Mouse (Mus musculus) kidney, adult 9 months (tissue): ENCODE measurements around the gene Gin1.
A peak's percentile ranks its signal among the peaks of the same experiment; 100 is the strongest.
"Not testable (repeated sequence)": the region's sequence is repeated elsewhere in the genome, so short reads cannot be mapped to it uniquely, and the experiment has no call there.

Experiments
- DNase-seq: peaks from one replicate; pipeline ENCODE4 v3.0.0; 2022

The Gin1 gene

GRCm38 (mm10) chr1:97769904-97770753, at the start of gene Gin1, which contains the start of gene Ppip5k2:
Gene Gin1, plus strand, starts transcription at chr1:97770172.
Gene Ppip5k2, minus strand, starts transcription at chr1:97770411.
- DNase-seq: peak; percentile 96

- DNase-seq: peak; percentile 23
Measured at GRCm38 (mm10) chr1:97726730-97727129, 43.2 kb upstream of the Gin1 start.

- no peak for DNase-seq
Measured at GRCm38 (mm10) chr1:97729339-97729738, 40.6 kb upstream of the Gin1 start.

- DNase-seq: no peak
Measured at GRCm38 (mm10) chr1:97743063-97743462, 26.9 kb upstream of the Gin1 start.

- DNase-seq: no peak
Measured at GRCm38 (mm10) chr1:97745712-97746111, 24.3 kb upstream of the Gin1 start.

- no peak for DNase-seq
Measured at GRCm38 (mm10) chr1:97746261-97746660, 23.7 kb upstream of the Gin1 start.

GRCm38 (mm10) chr1:97748163-97748562, 21.8 kb upstream of the Gin1 start:
- no peak for DNase-seq

GRCm38 (mm10) chr1:97753216-97753615, 16.8 kb upstream of the Gin1 start:
- DNase-seq: no peak

GRCm38 (mm10) chr1:97754392-97754791, 15.6 kb upstream of the Gin1 start:
- DNase-seq: no peak

GRCm38 (mm10) chr1:97759841-97760240, 10.1 kb upstream of the Gin1 start:
- peak; percentile 37 for DNase-seq

- DNase-seq: no peak
Measured at GRCm38 (mm10) chr1:97760598-97760997, 9.4 kb upstream of the Gin1 start.

- DNase-seq: no peak
Measured at GRCm38 (mm10) chr1:97761477-97761876, 8.5 kb upstream of the Gin1 start.

GRCm38 (mm10) chr1:97765712-97766111, 4.3 kb upstream of the Gin1 start:
- not testable (repeated sequence) for DNase-seq

GRCm38 (mm10) chr1:97768089-97768488, 1.9 kb upstream of the Gin1 start:
- DNase-seq: no peak

GRCm38 (mm10) chr1:97768906-97769293, 1.1 kb upstream of the Gin1 start:
- no peak for DNase-seq

- peak; percentile 28 for DNase-seq
Measured at GRCm38 (mm10) chr1:97769294-97769903, 573 bp upstream of the Gin1 start.

- DNase-seq: no peak
Measured at GRCm38 (mm10) chr1:97771118-97771517, 1.1 kb downstream of the Gin1 start.

- DNase-seq: no peak
Measured at GRCm38 (mm10) chr1:97771727-97772126, 1.8 kb downstream of the Gin1 start.

GRCm38 (mm10) chr1:97773362-97773761, 3.4 kb downstream of the Gin1 start:
- no peak for DNase-seq

GRCm38 (mm10) chr1:97773973-97774372, 4.0 kb downstream of the Gin1 start:
- no peak for DNase-seq

- no peak for DNase-seq
Measured at GRCm38 (mm10) chr1:97781674-97782073, 11.7 kb downstream of the Gin1 start.

GRCm38 (mm10) chr1:97784928-97785327, 15.0 kb downstream of the Gin1 start:
- DNase-seq: no peak

GRCm38 (mm10) chr1:97785685-97786393, 15.9 kb downstream of the Gin1 start:
- no peak for DNase-seq

- no peak for DNase-seq
Measured at GRCm38 (mm10) chr1:97787674-97788073, 17.7 kb downstream of the Gin1 start.
